8 mouse cellular contexts compared by ENCODE assay signal in genomic region chr16:3350668-3351507, GRCm38 (mm10).
A peak's percentile ranks its signal among the peaks of the same experiment; 100 is the strongest.
DNase-seq lines count a peak whose midpoint lies in the region; ATAC-seq and TF ChIP-seq lines count a peak whose summit lies in the region.
"Not testable (repeated sequence)": the region's sequence is repeated elsewhere in the genome, so short reads cannot be mapped to it uniquely, and the experiment has no call there.

No protein-coding gene starts in this region.

- H3K27ac ChIP-seq in forebrain, embryonic 15.5 days (replicated peaks); hindbrain, embryonic 11.5 days (ENCODE audit: low read depth, low read length); kidney, postnatal 0 days; lung, embryonic 14.5 days (ENCODE audit: low read depth): not testable (repeated sequence)

- peak; percentile 51 for DNase-seq in MN1 (ENCODE audit: low spot score)
- DNase-seq in embryo, embryonic 10.5 days (ENCODE audit: low spot score) = peak; percentile 59
- DNase-seq in hindbrain, embryonic 11.5 days (ENCODE audit: low spot score) = peak; percentile 47
- DNase-seq in kidney, postnatal 0 days (ENCODE audit: low spot score) = peak; percentile 60
- peak; percentile 42 for DNase-seq in lung, embryonic 14.5 days
- DNase-seq in naive thymus-derived CD4-positive, alpha-beta T cell, adult 2 months (ENCODE audit: low read depth) = peak; percentile 74
- peak; percentile 62 for DNase-seq in thymus, postnatal 0 days (ENCODE audit: low spot score)

- 72% methylated on average over 7 of the region's 7 CpGs for WGBS in forebrain, embryonic 15.5 days
- WGBS in hindbrain, embryonic 11.5 days = 75% methylated on average over 6 of the region's 7 CpGs
- WGBS in kidney, postnatal 0 days = 82% methylated on average over 5 of the region's 7 CpGs
- WGBS in lung, embryonic 14.5 days = 84% methylated on average over 5 of the region's 7 CpGs

- H3K36me3 ChIP-seq in forebrain, embryonic 15.5 days; hindbrain, embryonic 11.5 days (ENCODE audit: control insufficient read depth, insufficient read depth, low read length); kidney, postnatal 0 days (ENCODE audit: insufficient read depth, low read length); lung, embryonic 14.5 days (ENCODE audit: insufficient read depth): not testable (repeated sequence)

- not testable (repeated sequence) for H3K9me3 ChIP-seq in forebrain, embryonic 15.5 days; hindbrain, embryonic 11.5 days (ENCODE audit: control insufficient read depth, low read length); kidney, postnatal 0 days (replicated peaks; ENCODE audit: low read length); lung, embryonic 14.5 days (ENCODE audit: low read depth, low read length)

- ATAC-seq in forebrain, embryonic 15.5 days (replicated peaks) = peak; percentile 76
- ATAC-seq in hindbrain, embryonic 11.5 days (ENCODE audit: low FRiP score) = peak; percentile 89
- ATAC-seq in kidney, postnatal 0 days (replicated peaks; ENCODE audit: low FRiP score, low read depth) = peak; percentile 91
- peak; percentile 89 for ATAC-seq in lung, embryonic 14.5 days (ENCODE audit: insufficient read depth)

- not testable (repeated sequence) for H3K27me3 ChIP-seq in forebrain, embryonic 15.5 days; hindbrain, embryonic 11.5 days (ENCODE audit: control insufficient read depth, insufficient read depth, low read length); kidney, postnatal 0 days (ENCODE audit: insufficient read depth, low read length); lung, embryonic 14.5 days (ENCODE audit: insufficient read depth, low read length)

- TF ChIP-seq CTCF in kidney, postnatal 0 days (IDR thresholded peaks at IDR 0.05; ENCODE audit: low read depth); lung, embryonic 14.5 days (IDR thresholded peaks at IDR 0.05; ENCODE audit: low read depth): not testable (repeated sequence)

- H3K4me3 ChIP-seq in forebrain, embryonic 15.5 days; hindbrain, embryonic 11.5 days (ENCODE audit: low read depth, low read length); kidney, postnatal 0 days (replicated peaks; ENCODE audit: low read depth, low read length); lung, embryonic 14.5 days (ENCODE audit: low read depth, low read length): not testable (repeated sequence)

- not testable (repeated sequence) for H3K4me1 ChIP-seq in forebrain, embryonic 15.5 days; hindbrain, embryonic 11.5 days (replicated peaks; ENCODE audit: control insufficient read depth, insufficient read depth, low read length); kidney, postnatal 0 days (replicated peaks; ENCODE audit: insufficient read depth, low read length); lung, embryonic 14.5 days (ENCODE audit: insufficient read depth)

- H3K9ac ChIP-seq in forebrain, embryonic 15.5 days (replicated peaks); hindbrain, embryonic 11.5 days (ENCODE audit: low read depth, low read length); kidney, postnatal 0 days (ENCODE audit: low read depth, low read length); lung, embryonic 14.5 days: not testable (repeated sequence)

- not testable (repeated sequence) for H3K4me2 ChIP-seq in forebrain, embryonic 15.5 days (replicated peaks); hindbrain, embryonic 11.5 days (replicated peaks; ENCODE audit: low read depth, low read length); kidney, postnatal 0 days (ENCODE audit: low read length); lung, embryonic 14.5 days
